Mouse (Mus musculus) neural tube, embryonic 14.5 days (tissue): Measurements from ENCODE around the gene Rufy1. TPM values are rescaled to one million over a fixed set of nuclear protein-coding genes. Genes with fewer than 3 reads are reported as not detected.

Source experiments
- ATAC-seq: fragments of 200-750 bp; cut with Nextera tagmentation; 2 replicates; pipeline ENCODE4 v1.8.0; 2017; ENCODE audit warnings: low read depth, mild to moderate bottlenecking, moderate TSS enrichment, moderate library complexity
- H3K27ac ChIP-seq: fragments of 300-500 bp; sonication (generic); 2 replicates; pipeline ENCODE4 v1.5.1; 2014; ENCODE audit warnings: low read depth, mild to moderate bottlenecking, control low read depth, low read length, moderate library complexity, mixed read lengths
- H3K27me3 ChIP-seq: fragments of 300-500 bp; sonication (generic); 2 replicates; pipeline ENCODE4 v1.6.1; 2014; ENCODE audit warnings: low read length; ENCODE audit not compliant: control insufficient read depth, insufficient read depth
- H3K36me3 ChIP-seq: fragments of 300-500 bp; sonication (generic); 2 replicates; pipeline ENCODE4 v1.6.1; 2014; ENCODE audit warnings: low read length, mixed read lengths; ENCODE audit not compliant: control insufficient read depth, insufficient read depth
- H3K4me1 ChIP-seq: fragments of 300-500 bp; sonication (generic); 2 replicates; pipeline ENCODE4 v1.6.1; 2014; ENCODE audit warnings: low read length; ENCODE audit not compliant: control insufficient read depth, insufficient read depth
- H3K4me2 ChIP-seq: fragments of 300-500 bp; sonication (generic); 2 replicates; pipeline ENCODE4 v1.6.1; 2014; ENCODE audit warnings: mild to moderate bottlenecking, low read depth, low read length, control low read depth
- H3K4me3 ChIP-seq: fragments of 300-500 bp; sonication (generic); 2 replicates; pipeline ENCODE4 v1.5.1; 2014; ENCODE audit warnings: low read depth, low read length, control low read depth, mixed read lengths
- H3K9ac ChIP-seq: fragments of 300-500 bp; sonication (generic); replicated peaks from 2 replicates; pipeline ENCODE4 v1.6.1; 2014; ENCODE audit warnings: low read depth, mild to moderate bottlenecking, control low read depth, low read length, mixed read lengths
- H3K9me3 ChIP-seq: fragments of 300-500 bp; sonication (generic); 2 replicates; pipeline ENCODE4 v1.6.1; 2016; ENCODE audit warnings: low read length; ENCODE audit not compliant: control insufficient read depth
- WGBS: fragments of 180-500 bp; shearing (Covaris S2); extraction: QIAGEN DNeasy Blood & Tissue Kit; methylation state at CpG from one replicate; pipeline ENCODE4 v1.1.7; 2014; 5-methylcytosine and 5-hydroxymethylcytosine counted together
- polyA plus RNA-seq: library from polyadenylated mRNA; unstranded; fragments of >200 nt; fragmentation: Nextera tagmentation; extraction: Ambion mirVana; gene quantifications from 2 replicates; pipeline ENCODE4 v1.2.1, GENCODE M21; 2014

The Rufy1 gene
- polyA plus RNA-seq, 1 experiment from 2014 or later: 31.9 TPM

DNA sequence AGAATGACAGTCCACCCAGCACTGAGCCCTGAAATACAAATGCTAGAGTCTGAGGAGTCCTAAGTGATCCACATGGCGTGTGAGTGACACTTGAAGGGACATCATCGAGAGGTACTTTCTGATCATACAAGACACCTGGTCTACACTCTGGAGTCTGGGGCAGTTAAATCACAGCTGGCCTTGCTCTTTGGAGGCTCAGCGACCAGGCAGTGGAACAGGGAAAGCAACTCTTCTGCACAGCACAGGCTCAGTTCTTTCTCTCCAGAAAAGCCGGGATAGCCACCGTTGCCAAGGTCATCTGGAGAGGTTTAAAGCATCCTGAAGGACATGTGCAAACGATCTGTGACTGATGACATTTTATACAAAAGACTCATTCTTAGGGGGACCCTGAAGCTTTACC lies 23.7 kb downstream of the Rufy1 start:
- WGBS: 50% methylated on average over 6 of the region's 6 CpGs
- peaks cover 37% of the 10 kb centered on the region for H3K36me3 ChIP-seq
- no peak overlapping the region for H3K27ac ChIP-seq
- no peaks in the 10 kb centered on the region for H3K4me1 ChIP-seq
- H3K9ac ChIP-seq: no peak overlapping the region
- H3K4me2 ChIP-seq: no peak overlapping the region
- no peak for ATAC-seq
- no peaks in the 10 kb centered on the region for H3K27me3 ChIP-seq
- no peaks in the 10 kb centered on the region for H3K9me3 ChIP-seq
- H3K4me3 ChIP-seq: no peak overlapping the region

DNA sequence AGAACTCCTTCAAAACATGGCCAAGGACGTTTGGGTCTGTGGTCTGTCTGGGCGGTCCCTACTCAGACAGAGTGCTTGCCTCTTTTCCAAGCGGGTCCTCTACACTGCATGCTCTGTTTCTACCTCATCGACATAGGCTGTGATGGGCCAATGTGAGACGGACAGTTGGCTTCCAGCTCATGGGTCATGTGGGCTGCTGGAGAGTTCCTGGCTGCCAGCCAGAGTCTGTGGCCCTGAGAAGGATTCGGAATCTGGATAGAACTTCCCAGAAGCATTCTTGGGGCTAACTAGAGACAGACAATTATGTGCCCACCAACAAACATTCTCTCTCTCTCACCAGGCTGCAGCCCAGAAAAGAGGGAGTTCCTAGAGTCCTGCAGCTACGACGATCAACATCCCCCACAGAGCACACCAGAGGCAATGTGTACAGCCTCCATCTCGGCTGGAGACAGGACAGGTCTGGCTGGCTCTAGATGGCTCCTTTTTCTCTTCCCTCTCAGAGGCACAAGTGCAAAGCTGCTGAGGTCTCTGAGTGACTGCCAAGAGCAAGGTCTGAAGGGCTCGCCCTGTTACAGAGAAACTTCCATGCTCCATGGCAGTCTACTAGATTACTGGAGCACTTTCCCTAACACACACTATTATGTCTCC lies 27.4 kb downstream of the Rufy1 start:
- Histone ChIP-seq H3K27me3 (no peaks in the 10 kb centered on the region), H3K36me3 (peaks cover 52% of the 10 kb centered on the region), H3K9me3 (no peaks in the 10 kb centered on the region), H3K4me1 (no peaks in the 10 kb centered on the region), H3K27ac (no peak overlapping the region), H3K4me3 (no peak overlapping the region), H3K4me2 (no peak overlapping the region), H3K9ac (no peak overlapping the region)
- WGBS: 81% methylated on average over 10 of the region's 10 CpGs
- ATAC-seq: no peak

DNA sequence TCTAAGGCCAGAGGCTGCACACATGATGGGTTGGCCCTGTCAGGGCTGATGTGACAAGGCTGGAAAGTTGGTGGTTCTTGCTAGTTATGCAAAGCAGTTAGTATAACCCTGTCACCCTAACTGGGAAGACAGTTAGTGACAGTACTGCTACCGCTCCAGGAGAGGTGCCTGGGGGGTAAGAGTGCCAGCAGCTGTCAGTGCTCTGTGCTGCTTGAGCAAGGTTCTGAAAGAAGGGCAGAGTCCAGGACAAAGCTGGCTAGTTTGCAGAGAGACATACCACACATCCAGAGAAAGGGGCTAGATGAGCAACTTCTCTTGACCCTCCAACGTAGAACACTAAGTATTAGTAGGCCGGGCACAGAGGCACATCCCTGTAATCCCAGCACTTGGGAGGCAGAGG lies 28.4 kb downstream of the Rufy1 start:
- no peak for ATAC-seq
- no peak overlapping the region for H3K27ac ChIP-seq
- no peaks in the 10 kb centered on the region for H3K9me3 ChIP-seq
- no peak overlapping the region for H3K4me3 ChIP-seq
- no peak overlapping the region for H3K4me2 ChIP-seq
- H3K4me1 ChIP-seq: no peaks in the 10 kb centered on the region
- 95% methylated on average over 3 of the region's 3 CpGs for WGBS
- peaks cover 58% of the 10 kb centered on the region for H3K36me3 ChIP-seq
- no peaks in the 10 kb centered on the region for H3K27me3 ChIP-seq
- H3K9ac ChIP-seq: no peak overlapping the region

DNA sequence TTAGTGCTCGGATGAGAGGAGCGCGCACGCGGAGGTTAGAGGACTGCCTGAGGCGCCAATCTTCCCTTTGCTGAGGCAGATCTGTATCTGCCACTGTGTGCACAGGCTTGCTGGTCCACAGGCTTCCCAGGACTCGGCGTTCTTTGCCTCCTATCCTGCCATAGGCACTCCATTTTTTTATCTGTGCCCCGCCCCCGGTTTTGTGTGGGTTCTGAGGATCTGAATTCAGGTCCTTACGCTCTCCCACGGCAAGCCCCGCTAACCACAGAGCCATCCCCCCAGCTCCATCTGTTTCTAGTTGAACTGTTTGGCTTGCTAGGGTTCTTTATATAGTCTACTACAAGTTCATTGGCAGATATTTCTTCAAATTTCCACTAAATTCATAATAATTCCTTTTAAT lies 32.1 kb downstream of the Rufy1 start:
- H3K4me1 ChIP-seq: no peaks in the 10 kb centered on the region
- H3K27ac ChIP-seq: no peak overlapping the region
- 88% methylated on average over 13 of the region's 13 CpGs for WGBS
- H3K9ac ChIP-seq: no peak overlapping the region
- no peak for ATAC-seq
- no peak overlapping the region for H3K4me2 ChIP-seq
- H3K9me3 ChIP-seq: no peaks in the 10 kb centered on the region
- no peaks in the 10 kb centered on the region for H3K27me3 ChIP-seq
- H3K4me3 ChIP-seq: no peak overlapping the region
- peaks cover 54% of the 10 kb centered on the region for H3K36me3 ChIP-seq

DNA sequence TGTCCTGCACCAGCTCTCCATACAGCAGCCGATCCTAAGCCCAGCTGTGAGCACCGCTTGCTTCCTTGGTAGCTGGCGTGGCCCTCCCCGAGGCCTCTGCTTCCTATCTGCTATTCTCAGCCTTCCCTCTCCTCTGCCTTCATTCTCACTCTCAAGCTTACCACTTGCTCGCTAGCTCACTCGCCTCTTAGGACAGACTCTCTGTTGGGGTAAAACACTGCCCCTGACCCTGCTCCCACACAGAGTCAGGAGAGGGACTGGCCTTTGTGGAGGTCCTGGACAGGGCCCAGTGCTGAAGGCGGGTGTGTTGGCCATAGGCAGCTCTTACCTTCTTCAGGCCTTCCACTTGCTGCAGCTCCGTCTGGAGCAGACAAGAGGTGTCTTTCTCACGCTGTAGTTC lies 33.6 kb downstream of the Rufy1 start:
- no peak overlapping the region for H3K4me2 ChIP-seq
- no peaks in the 10 kb centered on the region for H3K27me3 ChIP-seq
- no peaks in the 10 kb centered on the region for H3K9me3 ChIP-seq
- no peak overlapping the region for H3K27ac ChIP-seq
- H3K4me1 ChIP-seq: no peaks in the 10 kb centered on the region
- no peak overlapping the region for H3K9ac ChIP-seq
- ATAC-seq: no peak
- H3K4me3 ChIP-seq: no peak overlapping the region
- 88% methylated on average over 9 of the region's 9 CpGs for WGBS
- peaks cover 44% of the 10 kb centered on the region for H3K36me3 ChIP-seq

DNA sequence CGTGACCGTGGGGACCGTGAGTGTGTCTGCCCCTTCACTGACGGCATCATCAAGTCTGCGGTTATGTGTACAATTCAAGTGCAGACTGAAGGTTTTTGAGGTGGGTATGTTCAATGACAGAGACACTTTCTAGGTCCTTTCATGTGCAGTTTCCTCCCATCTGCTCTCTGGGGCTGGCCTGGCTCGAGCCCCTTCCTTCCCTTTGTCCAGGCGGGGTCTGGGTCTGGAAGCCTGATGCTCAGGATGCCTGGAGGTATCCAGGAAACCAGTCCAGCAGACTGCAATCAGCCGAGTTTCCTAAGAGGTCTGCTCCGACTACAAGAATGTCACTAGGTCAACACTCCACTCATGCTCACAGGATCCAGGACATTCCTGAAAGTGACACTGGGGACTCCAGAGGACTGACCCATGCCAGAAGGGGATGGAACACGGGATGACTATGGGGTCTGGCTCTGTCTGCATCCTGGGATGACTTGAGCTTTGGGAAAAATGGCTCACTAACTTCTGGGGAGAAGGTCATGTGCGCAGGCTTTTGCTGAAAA lies 34.1 kb downstream of the Rufy1 start:
- peaks cover 40% of the 10 kb centered on the region for H3K36me3 ChIP-seq
- no peak overlapping the region for H3K4me3 ChIP-seq
- no peak overlapping the region for H3K9ac ChIP-seq
- no peak for ATAC-seq
- no peak overlapping the region for H3K27ac ChIP-seq
- H3K9me3 ChIP-seq: no peaks in the 10 kb centered on the region
- no peaks in the 10 kb centered on the region for H3K27me3 ChIP-seq
- H3K4me2 ChIP-seq: no peak overlapping the region
- 78% methylated on average over 11 of the region's 11 CpGs for WGBS
- no peaks in the 10 kb centered on the region for H3K4me1 ChIP-seq

DNA sequence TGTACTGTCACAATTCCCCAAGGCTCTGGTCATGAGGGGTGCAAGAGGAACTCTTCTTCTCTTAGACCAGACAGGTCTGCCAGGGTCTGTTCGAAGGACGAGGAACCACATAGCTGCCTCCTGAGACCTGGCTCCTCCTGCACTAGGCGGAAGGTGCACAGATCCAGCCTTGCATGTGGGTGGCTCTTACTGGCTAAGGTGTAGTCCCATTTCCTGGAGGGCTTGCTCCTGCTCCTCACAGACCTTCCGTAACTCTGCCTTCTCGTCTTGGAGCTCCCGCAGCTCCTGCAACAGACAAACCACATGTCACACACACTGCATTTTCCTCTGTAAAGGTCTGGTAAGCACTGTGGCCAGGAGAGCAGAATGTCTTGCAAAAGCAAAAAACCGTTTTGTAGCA lies 36.2 kb downstream of the Rufy1 start:
- Histone ChIP-seq H3K27me3 (no peaks in the 10 kb centered on the region), H3K9ac (no peak overlapping the region), H3K36me3 (peaks cover 32% of the 10 kb centered on the region), H3K4me2 (no peak overlapping the region), H3K9me3 (no peaks in the 10 kb centered on the region), H3K4me1 (no peaks in the 10 kb centered on the region), H3K27ac (no peak overlapping the region), H3K4me3 (no peak overlapping the region)
- no peak for ATAC-seq
- WGBS: 95% methylated on average over 7 of the region's 7 CpGs

DNA sequence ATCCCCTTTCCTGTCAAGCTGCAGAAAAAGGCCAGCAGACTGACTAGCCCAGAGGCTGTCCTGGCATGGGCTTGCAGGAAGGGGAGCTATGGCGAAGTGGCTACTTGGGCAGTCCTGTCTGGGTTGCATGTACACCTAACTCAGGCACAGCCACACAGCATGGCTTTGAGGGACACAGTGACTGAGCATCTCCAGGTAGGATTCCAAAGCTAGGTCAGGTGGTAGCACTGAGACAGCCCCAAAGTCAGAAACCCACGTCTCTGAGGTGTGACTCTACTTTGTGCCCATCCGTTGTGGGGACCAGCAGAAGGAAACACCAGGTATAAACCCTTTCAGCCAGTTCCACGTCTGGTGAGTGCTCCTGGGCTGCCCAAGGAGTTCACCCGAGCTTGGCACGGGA lies 37.6 kb downstream of the Rufy1 start:
- WGBS: 96% methylated on average over 6 of the region's 6 CpGs
- no peak overlapping the region for H3K4me2 ChIP-seq
- no peaks in the 10 kb centered on the region for H3K27me3 ChIP-seq
- H3K36me3 ChIP-seq: peaks cover 34% of the 10 kb centered on the region
- no peak overlapping the region for H3K27ac ChIP-seq
- H3K4me1 ChIP-seq: no peaks in the 10 kb centered on the region
- H3K9me3 ChIP-seq: no peaks in the 10 kb centered on the region
- ATAC-seq: no peak
- no peak overlapping the region for H3K9ac ChIP-seq
- no peak overlapping the region for H3K4me3 ChIP-seq

DNA sequence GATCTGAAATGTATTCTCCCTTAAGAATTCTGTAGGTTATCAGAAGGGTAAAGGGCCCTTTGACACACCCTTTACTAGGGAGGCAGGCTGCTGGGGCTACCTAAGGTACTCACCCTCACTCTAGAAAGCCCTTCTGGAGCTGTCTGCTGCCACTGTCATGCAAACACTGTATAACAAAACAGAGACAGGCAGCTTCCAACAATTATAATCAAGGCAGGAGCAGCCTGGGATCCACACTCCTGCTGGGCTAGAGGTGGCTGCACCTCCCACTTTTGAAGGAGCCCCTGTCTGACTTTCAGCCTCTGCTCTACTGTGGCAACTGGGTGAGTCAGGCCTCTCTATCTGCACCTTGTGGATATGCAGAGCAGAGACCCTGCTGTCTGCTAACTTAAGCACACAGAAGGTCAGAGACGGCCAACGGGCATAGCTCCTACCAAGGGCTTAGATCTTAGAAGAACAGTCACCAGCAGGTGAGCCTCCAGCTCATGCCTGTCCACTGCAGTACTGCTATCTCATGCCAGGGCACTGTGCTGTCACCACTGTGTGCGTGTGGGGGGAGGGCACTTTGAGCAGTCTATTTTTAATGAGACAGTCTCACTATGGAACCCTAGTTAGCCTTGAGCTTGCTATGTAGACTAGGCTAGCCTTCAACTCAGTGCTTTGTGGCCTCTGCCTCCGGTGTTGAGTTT lies 39.5 kb downstream of the Rufy1 start:
- Histone ChIP-seq H3K36me3 (peaks cover 37% of the 10 kb centered on the region), H3K9ac (no peak overlapping the region), H3K4me2 (no peak overlapping the region), H3K27me3 (no peaks in the 10 kb centered on the region), H3K27ac (no peak overlapping the region), H3K9me3 (no peaks in the 10 kb centered on the region), H3K4me3 (no peak overlapping the region), H3K4me1 (no peaks in the 10 kb centered on the region)
- no peak for ATAC-seq
- whole genome bisulfite sequencing: 86% methylated on average over 4 of the region's 4 CpGs
